Mouse (Mus musculus): ENCODE data around the gene Gm13278. TPM values are rescaled to one million over a fixed set of nuclear protein-coding genes. Genes with fewer than 3 reads are reported as not detected.
A peak's percentile ranks its signal among the peaks of the same experiment; 100 is the strongest.
"Not testable (repeated sequence)": the region's sequence is repeated elsewhere in the genome, so short reads cannot be mapped to it uniquely, and the experiment has no call there.

The Gm13278 gene
- polyA plus RNA-seq, 1 experiment from 2014 or later, result not detected

- H3K4me3 ChIP-seq, result peak overlapping the region; percentile 27
- 4% methylated on average over 31 of the region's 42 CpGs for WGBS
- not testable (repeated sequence) for H3K36me3 ChIP-seq; H3K27ac ChIP-seq; H3K9me3 ChIP-seq; H3K4me1 ChIP-seq; H3K27me3 ChIP-seq (replicated peaks); ATAC-seq (ENCODE audit: low FRiP score, low read depth); H3K9ac ChIP-seq
- peak overlapping the region; percentile 57 for H3K4me2 ChIP-seq (replicated peaks)
Observed at GRCm38 (mm10) chr4:88763384-88764018, 27.8 kb upstream of the Gm13278 start.

- H3K27me3 ChIP-seq (replicated peaks); H3K27ac ChIP-seq; H3K36me3 ChIP-seq; H3K4me3 ChIP-seq; ATAC-seq (ENCODE audit: low FRiP score, low read depth); H3K9ac ChIP-seq; H3K9me3 ChIP-seq; H3K4me1 ChIP-seq; H3K4me2 ChIP-seq (replicated peaks): not testable (repeated sequence)
- WGBS, result no CpG with 5 or more reads among the region's 32 CpGs
Observed at GRCm38 (mm10) chr4:88773534-88773933, 17.8 kb upstream of the Gm13278 start, which contains the start of gene Gm13290. Gene Gm13290 (plus strand): TSS chr4:88773834.

GRCm38 (mm10) chr4:88776622-88777021 is 14.7 kb upstream of the Gm13278 start, which contains the start of gene Gm13289:
Gene Gm13289 (plus strand): TSS chr4:88776922.
- H3K4me2 ChIP-seq (replicated peaks); H3K9ac ChIP-seq; ATAC-seq (ENCODE audit: low FRiP score, low read depth); H3K27me3 ChIP-seq (replicated peaks); H3K36me3 ChIP-seq; H3K9me3 ChIP-seq; H3K4me3 ChIP-seq; H3K4me1 ChIP-seq; H3K27ac ChIP-seq: not testable (repeated sequence)
- WGBS, result no CpG with 5 or more reads among the region's 29 CpGs

- H3K27me3 ChIP-seq (replicated peaks); H3K4me2 ChIP-seq (replicated peaks); H3K27ac ChIP-seq; H3K4me3 ChIP-seq; H3K36me3 ChIP-seq; H3K9ac ChIP-seq; H3K4me1 ChIP-seq; H3K9me3 ChIP-seq; ATAC-seq (ENCODE audit: low FRiP score, low read depth): not testable (repeated sequence)
- no CpG with 5 or more reads among the region's 29 CpGs for WGBS
Observed at GRCm38 (mm10) chr4:88779550-88779949, 11.8 kb upstream of the Gm13278 start, which contains the start of gene Gm13272. Gene Gm13272 (plus strand): TSS chr4:88779850.

GRCm38 (mm10) chr4:88780320-88780719 is 11.0 kb upstream of the Gm13278 start:
- not testable (repeated sequence) for H3K4me1 ChIP-seq; H3K36me3 ChIP-seq; H3K27ac ChIP-seq; H3K9me3 ChIP-seq; H3K9ac ChIP-seq; ATAC-seq (ENCODE audit: low FRiP score, low read depth); H3K4me2 ChIP-seq (replicated peaks); H3K4me3 ChIP-seq; H3K27me3 ChIP-seq (replicated peaks)
- 52% methylated on average over 16 of the region's 18 CpGs for WGBS

GRCm38 (mm10) chr4:88781831-88782230 is 9.5 kb upstream of the Gm13278 start, which contains the start of gene Ifnz:
Gene Ifnz (plus strand): TSS chr4:88782131.
- H3K9ac ChIP-seq; H3K9me3 ChIP-seq; H3K4me1 ChIP-seq; H3K4me3 ChIP-seq; H3K27me3 ChIP-seq (replicated peaks); H3K36me3 ChIP-seq; H3K27ac ChIP-seq; ATAC-seq (ENCODE audit: low FRiP score, low read depth): not testable (repeated sequence)
- H3K4me2 ChIP-seq (replicated peaks), result peak within 1 kb of the TSS; percentile 44
- 20% methylated on average over 5 of the region's 7 CpGs for WGBS

GRCm38 (mm10) chr4:88782335-88782734 is 9.0 kb upstream of the Gm13278 start:
- not testable (repeated sequence) for H3K4me3 ChIP-seq; H3K9me3 ChIP-seq; ATAC-seq (ENCODE audit: low FRiP score, low read depth); H3K27me3 ChIP-seq (replicated peaks); H3K4me1 ChIP-seq; H3K36me3 ChIP-seq; H3K9ac ChIP-seq; H3K27ac ChIP-seq
- peak overlapping the region; percentile 44 for H3K4me2 ChIP-seq (replicated peaks)
- WGBS, result under 1% methylated on average over 17 of the region's 31 CpGs

- H3K27ac ChIP-seq; H3K9ac ChIP-seq; H3K9me3 ChIP-seq; H3K4me2 ChIP-seq (replicated peaks); ATAC-seq (ENCODE audit: low FRiP score, low read depth); H3K27me3 ChIP-seq (replicated peaks); H3K4me1 ChIP-seq; H3K36me3 ChIP-seq; H3K4me3 ChIP-seq: not testable (repeated sequence)
- WGBS, result no CpG with 5 or more reads among the region's 27 CpGs
Observed at GRCm38 (mm10) chr4:88785409-88785808, 5.9 kb upstream of the Gm13278 start, which contains the start of gene Gm13276. Gene Gm13276 (plus strand): TSS chr4:88785709.

GRCm38 (mm10) chr4:88788402-88788801 is 2.9 kb upstream of the Gm13278 start, which contains the start of gene Gm13277:
Gene Gm13277 (plus strand): TSS chr4:88788632.
- not testable (repeated sequence) for H3K4me1 ChIP-seq; H3K4me3 ChIP-seq; H3K27ac ChIP-seq; ATAC-seq (ENCODE audit: low FRiP score, low read depth); H3K9me3 ChIP-seq; H3K4me2 ChIP-seq (replicated peaks); H3K9ac ChIP-seq; H3K27me3 ChIP-seq (replicated peaks); H3K36me3 ChIP-seq
- 0% methylated on average over 4 of the region's 28 CpGs for WGBS

- not testable (repeated sequence) for H3K9ac ChIP-seq; H3K4me3 ChIP-seq; H3K27ac ChIP-seq; H3K4me2 ChIP-seq (replicated peaks); H3K36me3 ChIP-seq; H3K27me3 ChIP-seq (replicated peaks); H3K9me3 ChIP-seq; ATAC-seq (ENCODE audit: low FRiP score, low read depth); H3K4me1 ChIP-seq
- WGBS, result 0% methylated on average over 11 of the region's 52 CpGs
Observed at GRCm38 (mm10) chr4:88793936-88794675, 2.8 kb downstream of the Gm13278 start, which contains the start of gene Gm13275. Gene Gm13275 (plus strand): TSS chr4:88794487.

GRCm38 (mm10) chr4:88797097-88797496 is 5.7 kb downstream of the Gm13278 start, which contains the start of gene Gm13279:
Gene Gm13279 (plus strand): TSS chr4:88797397.
- not testable (repeated sequence) for H3K9me3 ChIP-seq; H3K4me2 ChIP-seq (replicated peaks); H3K27ac ChIP-seq; H3K27me3 ChIP-seq (replicated peaks); H3K4me1 ChIP-seq; H3K9ac ChIP-seq; ATAC-seq (ENCODE audit: low FRiP score, low read depth); H3K4me3 ChIP-seq; H3K36me3 ChIP-seq
- no CpG with 5 or more reads among the region's 28 CpGs for WGBS

GRCm38 (mm10) chr4:88799365-88799764 is 8.0 kb downstream of the Gm13278 start, which contains the start of gene Gm13285:
Gene Gm13285 (plus strand): TSS chr4:88799665.
- H3K27ac ChIP-seq; ATAC-seq (ENCODE audit: low FRiP score, low read depth): not testable (repeated sequence)
- WGBS, result 13% methylated on average over 5 of the region's 7 CpGs

More at GRCm38 (mm10) chr4:88799365-88799764, 8.0 kb downstream of the Gm13278 start, which contains the start of gene Gm13285:
- H3K4me1 ChIP-seq; H3K4me2 ChIP-seq (replicated peaks); H3K9me3 ChIP-seq; H3K27me3 ChIP-seq (replicated peaks); H3K9ac ChIP-seq; H3K36me3 ChIP-seq; H3K4me3 ChIP-seq: not testable (repeated sequence)
